Mouse (Mus musculus): ENCODE results near the gene Cdh24. TPM values are rescaled to one million over a fixed set of nuclear protein-coding genes. Genes with fewer than 3 reads are reported as not detected.

Cdh24 gene
- total and polyA plus RNA-seq, 2 experiments from 2014 or later = 7.6 to 49.2 TPM

DNA sequence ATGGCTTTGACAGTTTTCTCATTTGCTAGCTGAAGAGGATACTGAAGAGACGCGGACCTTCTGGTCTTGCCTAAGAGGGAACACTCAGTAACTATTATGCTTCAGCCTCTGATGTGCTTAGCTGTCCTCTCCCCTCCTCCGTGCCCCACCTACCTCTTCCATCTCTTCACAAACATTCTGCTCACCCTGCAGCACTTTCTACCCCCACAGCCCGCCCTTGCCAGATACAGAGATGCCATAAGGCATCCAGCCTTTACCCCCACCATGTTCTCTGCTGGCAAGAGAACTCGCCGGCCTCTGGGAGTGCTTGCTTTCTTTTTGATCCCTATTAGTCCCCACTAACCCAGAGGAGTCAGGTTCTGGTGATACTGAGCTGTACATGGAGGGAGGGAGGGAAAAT is 30.5 kb downstream of the Cdh24 start:
- Histone ChIP-seq H3K9ac (replicated peaks; ENCODE audit: low read length) (no peak overlapping the region), H3K36me3 (ENCODE audit: insufficient read depth, low read length) (peaks cover 15% of the 10 kb centered on the region), H3K4me1 (ENCODE audit: insufficient read depth, low read length) (no peaks in the 10 kb centered on the region), H3K9me3 (ENCODE audit: low read length) (no peaks in the 10 kb centered on the region), H3K27ac (no peak overlapping the region), H3K4me3 (ENCODE audit: low read length) (no peak overlapping the region), H3K4me2 (ENCODE audit: low read depth, low read length) (no peak overlapping the region), H3K27me3 (ENCODE audit: insufficient read depth, low read length) (no peaks in the 10 kb centered on the region)
- 82% methylated on average over 6 of the region's 6 CpGs for whole genome bisulfite sequencing
- no peak for TF ChIP-seq CTCF (IDR thresholded peaks at IDR 0.05; ENCODE audit: low read depth)
- no peak for DNase-seq (ENCODE audit: low spot score)
- no peak for ATAC-seq

DNA sequence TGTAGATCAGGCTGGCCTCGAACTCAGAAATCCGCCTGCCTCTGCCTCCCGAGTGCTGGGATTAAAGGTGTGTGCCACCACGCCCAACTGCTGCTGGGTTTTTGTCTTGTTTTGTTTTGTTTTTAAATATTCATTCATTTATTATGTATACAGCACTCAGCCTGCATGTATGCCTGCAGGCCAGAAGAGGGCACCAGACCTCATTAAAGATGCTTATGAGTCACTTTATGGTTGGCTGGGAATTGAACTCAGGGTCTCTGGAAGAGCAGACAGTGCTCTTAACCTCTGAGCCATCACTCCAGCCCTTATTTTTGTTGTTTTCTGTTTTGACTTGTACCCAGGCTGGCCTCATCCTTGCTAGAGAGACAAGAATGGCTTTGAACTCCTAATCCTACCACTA is 31.2 kb downstream of the Cdh24 start:
- WGBS = 78% methylated on average over 4 of the region's 4 CpGs
- peak; percentile 62 for DNase-seq (ENCODE audit: low spot score)

GRCm38 (mm10) chr14:54609245-54609644 is 31.9 kb downstream of the Cdh24 start:
- no peak overlapping the region for H3K4me3 ChIP-seq (ENCODE audit: low read length)
- 63% methylated on average over 4 of the region's 4 CpGs for WGBS
- H3K4me1 ChIP-seq (ENCODE audit: insufficient read depth, low read length) = no peaks in the 10 kb centered on the region
- peaks cover 11% of the 10 kb centered on the region for H3K36me3 ChIP-seq (ENCODE audit: insufficient read depth, low read length)
- H3K9me3 ChIP-seq (ENCODE audit: low read length) = no peaks in the 10 kb centered on the region
- H3K27ac ChIP-seq = no peak overlapping the region
- no peak overlapping the region for H3K9ac ChIP-seq (replicated peaks; ENCODE audit: low read length)
- H3K27me3 ChIP-seq (ENCODE audit: insufficient read depth, low read length) = no peaks in the 10 kb centered on the region
- H3K4me2 ChIP-seq (ENCODE audit: low read depth, low read length) = no peak overlapping the region
- TF ChIP-seq CTCF (IDR thresholded peaks at IDR 0.05; ENCODE audit: low read depth) = no peak
- ATAC-seq = no peak
- no peak for DNase-seq (ENCODE audit: low spot score)

More for the DNA sequence above, 31.2 kb downstream of the Cdh24 start:
- TF ChIP-seq CTCF (IDR thresholded peaks at IDR 0.05; ENCODE audit: low read depth) = peak; percentile 62
- no peaks in the 10 kb centered on the region for H3K9me3 ChIP-seq (ENCODE audit: low read length)
- H3K27me3 ChIP-seq (ENCODE audit: insufficient read depth, low read length) = no peaks in the 10 kb centered on the region
- no peak overlapping the region for H3K27ac ChIP-seq
- H3K36me3 ChIP-seq (ENCODE audit: insufficient read depth, low read length) = peaks cover 12% of the 10 kb centered on the region
- H3K9ac ChIP-seq (replicated peaks; ENCODE audit: low read length) = no peak overlapping the region
- H3K4me2 ChIP-seq (ENCODE audit: low read depth, low read length) = no peak overlapping the region
- no peak for ATAC-seq
- no peak overlapping the region for H3K4me3 ChIP-seq (ENCODE audit: low read length)
- no peaks in the 10 kb centered on the region for H3K4me1 ChIP-seq (ENCODE audit: insufficient read depth, low read length)

DNA sequence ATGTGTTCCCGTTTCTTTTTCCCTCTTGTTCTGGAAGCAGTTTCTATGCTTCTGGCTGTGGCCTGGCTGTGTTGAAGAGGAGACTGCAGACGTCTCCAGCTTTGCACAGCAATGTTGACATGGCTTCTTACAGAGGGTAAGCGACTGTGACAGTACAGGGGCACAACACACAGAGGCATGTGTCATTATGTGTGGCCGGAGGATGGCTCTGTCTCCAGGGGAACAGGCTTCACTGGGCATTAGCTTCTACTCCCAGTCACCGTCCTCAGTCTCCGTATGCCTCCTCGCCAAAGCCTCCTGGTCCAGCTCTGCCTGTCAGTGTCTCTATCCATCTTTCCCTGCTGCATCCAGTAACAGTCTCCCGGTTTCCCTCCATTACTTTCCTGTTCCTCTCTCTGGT is 33.9 kb downstream of the Cdh24 start:
- no peak overlapping the region for H3K9ac ChIP-seq (replicated peaks; ENCODE audit: low read length)
- WGBS = 38% methylated on average over 8 of the region's 8 CpGs
- H3K27ac ChIP-seq = no peak overlapping the region
- no peaks in the 10 kb centered on the region for H3K4me1 ChIP-seq (ENCODE audit: insufficient read depth, low read length)
- H3K4me2 ChIP-seq (ENCODE audit: low read depth, low read length) = no peak overlapping the region
- H3K4me3 ChIP-seq (ENCODE audit: low read length) = no peak overlapping the region
- H3K27me3 ChIP-seq (ENCODE audit: insufficient read depth, low read length) = no peaks in the 10 kb centered on the region
- no peak for DNase-seq (ENCODE audit: low spot score)
- no peaks in the 10 kb centered on the region; the same call in 1 of the 2 replicates for H3K36me3 ChIP-seq (ENCODE audit: insufficient read depth, low read length)
- ATAC-seq = no peak
- no peaks in the 10 kb centered on the region for H3K9me3 ChIP-seq (ENCODE audit: low read length)
- no peak for TF ChIP-seq CTCF (IDR thresholded peaks at IDR 0.05; ENCODE audit: low read depth)

DNA sequence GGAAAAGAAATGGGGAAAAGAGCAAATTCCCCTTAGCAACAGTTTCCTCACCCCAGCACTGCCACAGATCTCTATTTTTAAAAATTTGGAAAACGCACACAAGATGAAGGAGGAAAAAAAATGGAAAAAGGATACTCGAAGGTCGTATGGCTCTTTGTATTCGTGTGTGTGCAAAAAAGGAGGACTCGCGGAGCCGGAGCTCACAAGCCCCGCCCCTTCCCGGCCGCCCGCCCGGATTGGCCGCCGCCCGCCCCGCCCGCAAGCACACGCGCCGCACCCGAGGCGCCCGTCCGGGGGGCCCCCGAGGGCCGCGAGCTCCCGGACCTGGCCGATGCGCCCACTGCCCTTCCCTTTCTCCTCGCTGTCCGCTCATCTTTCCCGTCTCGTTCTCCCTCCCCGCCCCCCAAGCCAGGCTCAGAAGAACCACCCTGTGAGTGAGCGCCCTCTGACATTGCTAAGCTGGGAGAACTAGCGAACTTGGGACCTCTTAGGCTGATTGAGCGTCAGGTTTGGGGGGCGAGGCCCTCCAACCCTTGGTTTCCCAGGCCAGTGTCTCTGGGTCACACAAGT is 35.3 kb downstream of the Cdh24 start, which contains the start of gene 4931414P19Rik:
TSS of gene 4931414P19Rik (minus strand) at position 242 of the 570 bp plus-strand sequence.
- H3K27ac ChIP-seq = peak within 1 kb of the TSS; percentile 81
- H3K9ac ChIP-seq (replicated peaks; ENCODE audit: low read length) = peak within 1 kb of the TSS; percentile 52
- no peaks in the 10 kb centered on the region for H3K36me3 ChIP-seq (ENCODE audit: insufficient read depth, low read length)
- no peaks in the 10 kb centered on the region for H3K9me3 ChIP-seq (ENCODE audit: low read length)
- 4% methylated on average over 34 of the region's 39 CpGs for whole genome bisulfite sequencing
- no peaks in the 10 kb centered on the region for H3K27me3 ChIP-seq (ENCODE audit: insufficient read depth, low read length)
- no peaks in the 10 kb centered on the region for H3K4me1 ChIP-seq (ENCODE audit: insufficient read depth, low read length)
- TF ChIP-seq CTCF (IDR thresholded peaks at IDR 0.05; ENCODE audit: low read depth) = no peak
- peak within 1 kb of the TSS; percentile 69 for H3K4me2 ChIP-seq (ENCODE audit: low read depth, low read length)
- ATAC-seq = peak; percentile 27; the same call in 1 of the 2 replicates
- peak within 1 kb of the TSS; percentile 40 for H3K4me3 ChIP-seq (ENCODE audit: low read length)
- DNase-seq (ENCODE audit: low spot score) = peak; percentile 85

- Histone ChIP-seq H3K4me1 (ENCODE audit: insufficient read depth, low read length) (no peaks in the 10 kb centered on the region), H3K4me3 (ENCODE audit: low read length) (peak overlapping the region; percentile 57), H3K27ac (peak overlapping the region; percentile 93), H3K36me3 (ENCODE audit: insufficient read depth, low read length) (no peaks in the 10 kb centered on the region), H3K9ac (replicated peaks; ENCODE audit: low read length) (no peak overlapping the region; the same call in 1 of the 2 replicates), H3K9me3 (ENCODE audit: low read length) (no peaks in the 10 kb centered on the region), H3K4me2 (ENCODE audit: low read depth, low read length) (peak overlapping the region; percentile 53), H3K27me3 (ENCODE audit: insufficient read depth, low read length) (no peaks in the 10 kb centered on the region)
- no peak for ATAC-seq
- no peak for TF ChIP-seq CTCF (IDR thresholded peaks at IDR 0.05; ENCODE audit: low read depth)
- WGBS = 80% methylated on average over 8 of the region's 8 CpGs
- no peak for DNase-seq (ENCODE audit: low spot score)
These were observed 37.5 kb downstream of the Cdh24 start for GRCm38 (mm10) chr14:54603686-54604085.

GRCm38 (mm10) chr14:54603038-54603654 is 38.0 kb downstream of the Cdh24 start:
- Histone ChIP-seq H3K9ac (replicated peaks; ENCODE audit: low read length) (peak overlapping the region; percentile 67), H3K4me2 (ENCODE audit: low read depth, low read length) (peak overlapping the region; percentile 53), H3K4me1 (ENCODE audit: insufficient read depth, low read length) (no peaks in the 10 kb centered on the region), H3K27ac (peak overlapping the region; percentile 93), H3K9me3 (ENCODE audit: low read length) (no peaks in the 10 kb centered on the region), H3K4me3 (ENCODE audit: low read length) (peak overlapping the region; percentile 57), H3K36me3 (ENCODE audit: insufficient read depth, low read length) (no peaks in the 10 kb centered on the region), H3K27me3 (ENCODE audit: insufficient read depth, low read length) (no peaks in the 10 kb centered on the region)
- WGBS = under 1% methylated on average over 46 of the region's 46 CpGs
- peak; percentile 32; the same call in 1 of the 2 replicates for TF ChIP-seq CTCF (IDR thresholded peaks at IDR 0.05; ENCODE audit: low read depth)
- DNase-seq (ENCODE audit: low spot score) (peak; percentile 99), ATAC-seq (peak; percentile 99)
